Mouse (Mus musculus): ENCODE data around the gene Actg1. TPM values are rescaled to one million over a fixed set of nuclear protein-coding genes. Genes with fewer than 3 reads are reported as not detected.
A peak's percentile ranks its signal among the peaks of the same experiment; 100 is the strongest.

Gene Actg1
- polyA plus RNA-seq, 1 experiment from 2014 or later, result 1,592 TPM

- Histone ChIP-seq H3K9me3 (ENCODE audit: control insufficient read depth, low read length) (no peaks in the 10 kb centered on the region), H3K4me2 (no peak overlapping the region), H3K36me3 (ENCODE audit: control insufficient read depth, insufficient read depth, low read length) (peaks cover 5% of the 10 kb centered on the region; the same call in 1 of the 2 replicates), H3K4me3 (ENCODE audit: low read depth, low read length) (no peak overlapping the region), H3K4me1 (replicated peaks; ENCODE audit: control insufficient read depth, insufficient read depth, low read length) (peaks cover 5% of the 10 kb centered on the region; the same call in 1 of the 2 replicates), H3K27ac (ENCODE audit: low read depth, low read length) (no peak overlapping the region), H3K27me3 (replicated peaks; ENCODE audit: control insufficient read depth, insufficient read depth, low read length) (no peaks in the 10 kb centered on the region), H3K9ac (ENCODE audit: low read depth, low read length) (no peak overlapping the region)
- DNase-seq (ENCODE audit: low spot score) (no peak), ATAC-seq (replicated peaks; ENCODE audit: low FRiP score) (no peak)
- 37% methylated on average over 7 of the region's 7 CpGs for WGBS
These were observed 18.2 kb upstream of the Actg1 start for GRCm38 (mm10) chr11:120366443-120367027.

- Histone ChIP-seq H3K9me3 (ENCODE audit: control insufficient read depth, low read length) (no peaks in the 10 kb centered on the region), H3K36me3 (ENCODE audit: control insufficient read depth, insufficient read depth, low read length) (no peaks in the 10 kb centered on the region), H3K4me2 (no peak overlapping the region), H3K27ac (ENCODE audit: low read depth, low read length) (no peak overlapping the region), H3K4me3 (ENCODE audit: low read depth, low read length) (no peak overlapping the region), H3K9ac (ENCODE audit: low read depth, low read length) (no peak overlapping the region), H3K27me3 (replicated peaks; ENCODE audit: control insufficient read depth, insufficient read depth, low read length) (no peaks in the 10 kb centered on the region), H3K4me1 (replicated peaks; ENCODE audit: control insufficient read depth, insufficient read depth, low read length) (peaks cover 15% of the 10 kb centered on the region)
- WGBS, result 84% methylated on average over 6 of the region's 6 CpGs
- ATAC-seq (replicated peaks; ENCODE audit: low FRiP score) (no peak), DNase-seq (ENCODE audit: low spot score) (no peak)
These were observed 14.5 kb upstream of the Actg1 start for GRCm38 (mm10) chr11:120362891-120363290.

DNA sequence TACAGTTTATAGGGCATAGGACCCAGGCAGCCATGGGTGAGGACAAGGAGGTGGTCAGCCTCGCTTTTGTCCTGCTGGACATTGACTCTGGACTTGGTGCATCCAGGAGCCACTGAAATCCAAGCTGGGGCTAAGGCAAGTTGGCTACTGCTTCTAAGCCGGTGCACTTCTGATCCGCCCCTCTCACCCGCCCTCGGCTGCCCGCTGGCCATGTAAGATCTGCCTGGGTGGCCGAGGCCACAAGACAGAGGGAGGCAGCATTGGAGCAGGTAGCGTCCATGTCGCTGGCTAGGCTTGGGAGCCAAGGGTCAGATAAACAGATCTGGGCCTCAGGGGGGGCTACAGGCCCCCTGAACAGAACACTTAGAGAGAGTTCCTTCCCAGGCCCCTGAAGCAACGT, 13.0 kb upstream of the Actg1 start, which contains the start of gene Fscn2:
TSS of gene Fscn2 (plus strand) at position 240 of the 400 bp plus-strand sequence.
- H3K27me3 ChIP-seq (replicated peaks; ENCODE audit: control insufficient read depth, insufficient read depth, low read length), result no peaks in the 10 kb centered on the region
- 79% methylated on average over 10 of the region's 10 CpGs for whole genome bisulfite sequencing
- H3K36me3 ChIP-seq (ENCODE audit: control insufficient read depth, insufficient read depth, low read length), result no peaks in the 10 kb centered on the region
- no peak within 1 kb of the TSS for H3K27ac ChIP-seq (ENCODE audit: low read depth, low read length)
- H3K9ac ChIP-seq (ENCODE audit: low read depth, low read length), result no peak within 1 kb of the TSS
- H3K4me1 ChIP-seq (replicated peaks; ENCODE audit: control insufficient read depth, insufficient read depth, low read length), result peaks cover 20% of the 10 kb centered on the region
- ATAC-seq (replicated peaks; ENCODE audit: low FRiP score), result no peak
- no peak within 1 kb of the TSS for H3K4me2 ChIP-seq
- H3K9me3 ChIP-seq (ENCODE audit: control insufficient read depth, low read length), result no peaks in the 10 kb centered on the region
- no peak for DNase-seq (ENCODE audit: low spot score)
- no peak within 1 kb of the TSS for H3K4me3 ChIP-seq (ENCODE audit: low read depth, low read length)

DNA sequence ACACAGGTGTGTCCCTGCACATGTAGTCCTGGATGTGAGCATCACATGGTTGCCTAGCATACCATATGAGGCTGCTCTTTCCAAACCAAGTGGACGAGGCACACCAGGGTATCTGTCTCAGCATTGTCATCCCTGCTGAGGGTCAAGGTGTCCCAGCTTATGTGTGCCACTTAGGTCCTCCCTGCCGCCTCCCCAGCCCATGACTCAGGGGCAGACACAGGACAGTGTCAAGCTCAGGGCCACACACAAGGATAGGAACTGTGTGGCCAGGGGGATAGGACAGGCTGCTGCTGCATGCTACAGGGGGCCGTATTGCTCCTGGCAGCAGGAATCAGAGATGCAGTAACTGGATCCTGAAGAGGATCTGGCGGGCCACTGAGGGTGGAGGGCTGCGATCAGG, 12.4 kb upstream of the Actg1 start:
- Histone ChIP-seq H3K27me3 (replicated peaks; ENCODE audit: control insufficient read depth, insufficient read depth, low read length) (no peaks in the 10 kb centered on the region), H3K4me2 (no peak overlapping the region), H3K27ac (ENCODE audit: low read depth, low read length) (no peak overlapping the region), H3K9me3 (ENCODE audit: control insufficient read depth, low read length) (no peaks in the 10 kb centered on the region), H3K4me3 (ENCODE audit: low read depth, low read length) (no peak overlapping the region), H3K4me1 (replicated peaks; ENCODE audit: control insufficient read depth, insufficient read depth, low read length) (peaks cover 24% of the 10 kb centered on the region), H3K36me3 (ENCODE audit: control insufficient read depth, insufficient read depth, low read length) (no peaks in the 10 kb centered on the region), H3K9ac (ENCODE audit: low read depth, low read length) (no peak overlapping the region)
- ATAC-seq (replicated peaks; ENCODE audit: low FRiP score), result no peak
- 78% methylated on average over 5 of the region's 5 CpGs for WGBS
- DNase-seq (ENCODE audit: low spot score), result no peak

- no peaks in the 10 kb centered on the region for H3K36me3 ChIP-seq (ENCODE audit: control insufficient read depth, insufficient read depth, low read length)
- ATAC-seq (replicated peaks; ENCODE audit: low FRiP score) (no peak), DNase-seq (ENCODE audit: low spot score) (no peak)
- H3K27ac ChIP-seq (ENCODE audit: low read depth, low read length), result no peak overlapping the region
- no peaks in the 10 kb centered on the region for H3K27me3 ChIP-seq (replicated peaks; ENCODE audit: control insufficient read depth, insufficient read depth, low read length)
- no peak overlapping the region for H3K4me2 ChIP-seq
- H3K4me3 ChIP-seq (ENCODE audit: low read depth, low read length), result no peak overlapping the region
- H3K4me1 ChIP-seq (replicated peaks; ENCODE audit: control insufficient read depth, insufficient read depth, low read length), result peaks cover 31% of the 10 kb centered on the region
- 47% methylated on average over 8 of the region's 8 CpGs for WGBS
- H3K9me3 ChIP-seq (ENCODE audit: control insufficient read depth, low read length), result no peaks in the 10 kb centered on the region
- no peak overlapping the region for H3K9ac ChIP-seq (ENCODE audit: low read depth, low read length)
These were observed 11.7 kb upstream of the Actg1 start for GRCm38 (mm10) chr11:120360062-120360461.

GRCm38 (mm10) chr11:120359391-120359790, 11.0 kb upstream of the Actg1 start:
- no peak overlapping the region for H3K27ac ChIP-seq (ENCODE audit: low read depth, low read length)
- H3K9ac ChIP-seq (ENCODE audit: low read depth, low read length), result no peak overlapping the region
- H3K4me3 ChIP-seq (ENCODE audit: low read depth, low read length), result no peak overlapping the region
- ATAC-seq (replicated peaks; ENCODE audit: low FRiP score) (no peak), DNase-seq (ENCODE audit: low spot score) (no peak)
- no peaks in the 10 kb centered on the region for H3K36me3 ChIP-seq (ENCODE audit: control insufficient read depth, insufficient read depth, low read length)
- H3K27me3 ChIP-seq (replicated peaks; ENCODE audit: control insufficient read depth, insufficient read depth, low read length), result no peaks in the 10 kb centered on the region
- no peak overlapping the region for H3K4me2 ChIP-seq
- peaks cover 38% of the 10 kb centered on the region for H3K4me1 ChIP-seq (replicated peaks; ENCODE audit: control insufficient read depth, insufficient read depth, low read length)
- 86% methylated on average over 6 of the region's 6 CpGs for WGBS
- no peaks in the 10 kb centered on the region for H3K9me3 ChIP-seq (ENCODE audit: control insufficient read depth, low read length)

- no peak overlapping the region for H3K4me3 ChIP-seq (ENCODE audit: low read depth, low read length)
- peak; percentile 66 for DNase-seq (ENCODE audit: low spot score)
- 42% methylated on average over 10 of the region's 10 CpGs for WGBS
- H3K36me3 ChIP-seq (ENCODE audit: control insufficient read depth, insufficient read depth, low read length), result no peaks in the 10 kb centered on the region
- H3K9ac ChIP-seq (ENCODE audit: low read depth, low read length), result peak overlapping the region; percentile 31
- no peaks in the 10 kb centered on the region for H3K27me3 ChIP-seq (replicated peaks; ENCODE audit: control insufficient read depth, insufficient read depth, low read length)
- peak overlapping the region; percentile 73 for H3K27ac ChIP-seq (ENCODE audit: low read depth, low read length)
- ATAC-seq (replicated peaks; ENCODE audit: low FRiP score), result no peak
- peaks cover 51% of the 10 kb centered on the region for H3K4me1 ChIP-seq (replicated peaks; ENCODE audit: control insufficient read depth, insufficient read depth, low read length)
- H3K9me3 ChIP-seq (ENCODE audit: control insufficient read depth, low read length), result no peaks in the 10 kb centered on the region
- peak overlapping the region; percentile 26; the same call in 1 of the 2 replicates for H3K4me2 ChIP-seq
These were observed 9.6 kb upstream of the Actg1 start for GRCm38 (mm10) chr11:120357791-120358401.

GRCm38 (mm10) chr11:120356900-120357299, 8.6 kb upstream of the Actg1 start:
- Histone ChIP-seq H3K27me3 (replicated peaks; ENCODE audit: control insufficient read depth, insufficient read depth, low read length) (no peaks in the 10 kb centered on the region), H3K4me3 (ENCODE audit: low read depth, low read length) (no peak overlapping the region), H3K4me2 (no peak overlapping the region), H3K36me3 (ENCODE audit: control insufficient read depth, insufficient read depth, low read length) (no peaks in the 10 kb centered on the region), H3K27ac (ENCODE audit: low read depth, low read length) (no peak overlapping the region), H3K9ac (ENCODE audit: low read depth, low read length) (no peak overlapping the region), H3K9me3 (ENCODE audit: control insufficient read depth, low read length) (no peaks in the 10 kb centered on the region), H3K4me1 (replicated peaks; ENCODE audit: control insufficient read depth, insufficient read depth, low read length) (peaks cover 56% of the 10 kb centered on the region)
- WGBS, result 88% methylated on average over 4 of the region's 4 CpGs
- DNase-seq (ENCODE audit: low spot score) (no peak), ATAC-seq (replicated peaks; ENCODE audit: low FRiP score) (no peak)

- no peaks in the 10 kb centered on the region for H3K9me3 ChIP-seq (ENCODE audit: control insufficient read depth, low read length)
- WGBS, result 77% methylated on average over 15 of the region's 15 CpGs
- no peaks in the 10 kb centered on the region for H3K27me3 ChIP-seq (replicated peaks; ENCODE audit: control insufficient read depth, insufficient read depth, low read length)
- peaks cover 58% of the 10 kb centered on the region for H3K4me1 ChIP-seq (replicated peaks; ENCODE audit: control insufficient read depth, insufficient read depth, low read length)
- H3K27ac ChIP-seq (ENCODE audit: low read depth, low read length), result no peak overlapping the region
- no peak overlapping the region for H3K9ac ChIP-seq (ENCODE audit: low read depth, low read length)
- no peaks in the 10 kb centered on the region for H3K36me3 ChIP-seq (ENCODE audit: control insufficient read depth, insufficient read depth, low read length)
- ATAC-seq (replicated peaks; ENCODE audit: low FRiP score), result no peak
- H3K4me2 ChIP-seq, result no peak overlapping the region
- no peak overlapping the region for H3K4me3 ChIP-seq (ENCODE audit: low read depth, low read length)
- no peak for DNase-seq (ENCODE audit: low spot score)
These were observed 8.0 kb upstream of the Actg1 start for GRCm38 (mm10) chr11:120356319-120356840.

All from liver, embryonic 11.5 days (tissue).